Mouse (Mus musculus) lung, adult 18-20 months (tissue): ENCODE results near the gene Olfr763.
"Not testable (repeated sequence)": the region's sequence is repeated elsewhere in the genome, so short reads cannot be mapped to it uniquely, and the experiment has no call there.

ENCODE experiments used
- DNase-seq, 2 experiments: peaks; one replicate each; pipeline ENCODE4 v3.0.0; 2022; ENCODE audit warnings: mixed read lengths in 2 of 2

Olfr763 gene

DNA sequence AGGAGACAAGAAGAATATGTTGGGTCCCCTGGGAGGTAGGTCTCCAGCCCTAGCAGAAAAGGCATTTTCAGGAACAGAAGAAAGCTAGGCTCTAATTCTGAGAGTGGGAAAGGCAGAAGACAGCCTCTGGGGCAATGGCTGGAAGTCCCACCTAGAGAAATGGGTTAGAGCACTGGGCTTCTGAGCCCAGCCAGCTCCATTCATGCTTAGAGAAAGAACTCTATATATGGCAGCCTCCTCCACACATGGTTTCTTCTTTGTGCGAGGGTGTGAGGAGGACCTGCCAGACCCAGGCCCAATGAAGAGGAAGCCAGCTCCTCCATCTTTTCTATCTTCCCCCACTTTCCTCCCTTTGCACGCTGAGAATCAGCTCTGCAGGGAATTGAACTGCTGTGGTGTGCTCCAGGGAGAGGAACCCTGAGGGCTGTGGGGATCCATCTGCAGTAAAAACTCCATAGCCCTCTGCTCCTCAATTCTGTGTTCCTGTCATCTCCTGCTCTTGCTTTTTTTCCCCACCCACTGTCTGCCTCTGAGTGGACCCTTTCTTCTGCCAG, at the start of gene Olfr763:
Gene Olfr763, plus strand, starts transcription at position 504 of the 554 bp plus-strand sequence.
- DNase-seq, result no peak

DNA sequence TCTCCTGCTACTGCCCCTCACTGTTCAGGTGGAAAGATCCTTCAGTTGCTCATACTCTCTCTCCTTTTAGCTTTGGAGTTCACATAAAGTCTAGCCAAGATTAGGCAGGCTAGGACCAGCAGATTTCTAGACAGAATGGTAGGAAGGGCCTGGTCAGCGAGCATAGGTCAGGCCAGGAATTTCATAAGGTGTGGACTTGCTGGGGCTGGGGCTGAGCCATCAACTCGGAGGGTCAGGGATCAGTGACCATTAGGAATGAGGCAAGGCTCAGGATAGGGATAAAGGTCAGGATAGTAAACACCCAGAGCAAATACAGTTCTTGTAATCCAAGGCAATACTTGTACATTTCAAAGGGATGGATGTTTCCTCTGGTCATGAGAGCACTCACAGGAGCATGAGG, 45.6 kb upstream of the Olfr763 start:
- DNase-seq, result no peak

DNA sequence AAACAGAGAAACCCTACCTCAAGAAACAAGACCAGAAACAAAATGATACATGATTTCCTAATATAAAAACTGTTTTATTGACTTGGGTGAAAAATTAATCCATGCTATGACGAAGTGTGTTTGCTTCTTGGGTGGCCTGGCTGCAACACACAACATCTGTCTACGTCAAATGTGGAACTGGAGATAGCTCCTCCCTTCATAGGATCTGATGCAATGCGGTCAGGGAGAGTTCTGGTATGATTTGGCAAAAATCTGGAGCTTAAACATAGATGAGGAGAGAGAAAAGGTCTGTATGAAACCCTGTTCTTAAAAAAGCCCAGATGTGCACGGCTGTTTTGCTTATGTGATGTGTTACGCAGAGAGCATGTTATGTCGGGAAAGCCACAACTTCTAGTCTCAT, 44.7 kb upstream of the Olfr763 start:
- DNase-seq, result no peak

DNA sequence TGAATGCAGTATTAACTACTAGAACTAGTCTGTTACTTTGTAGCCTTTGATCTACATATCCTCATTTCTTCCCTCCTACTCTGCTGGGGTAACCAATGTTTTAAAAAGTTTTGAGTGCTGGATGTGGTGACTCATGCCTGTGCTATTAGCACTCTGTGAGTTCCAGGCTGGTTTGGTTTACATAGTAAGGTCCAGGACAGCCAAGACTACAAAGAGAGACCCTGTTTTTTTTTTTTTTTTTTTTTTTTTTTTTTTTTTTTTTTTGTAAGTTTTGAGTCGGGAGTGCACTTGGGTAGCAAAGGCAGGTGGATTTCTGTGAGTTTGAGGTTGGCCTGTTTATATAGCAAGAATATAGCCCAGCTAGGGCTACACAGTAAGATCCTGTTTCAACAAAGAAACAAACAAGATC, 42.2 kb upstream of the Olfr763 start:
- DNase-seq, result peak in 1 of 2 experiments; percentile 48

DNA sequence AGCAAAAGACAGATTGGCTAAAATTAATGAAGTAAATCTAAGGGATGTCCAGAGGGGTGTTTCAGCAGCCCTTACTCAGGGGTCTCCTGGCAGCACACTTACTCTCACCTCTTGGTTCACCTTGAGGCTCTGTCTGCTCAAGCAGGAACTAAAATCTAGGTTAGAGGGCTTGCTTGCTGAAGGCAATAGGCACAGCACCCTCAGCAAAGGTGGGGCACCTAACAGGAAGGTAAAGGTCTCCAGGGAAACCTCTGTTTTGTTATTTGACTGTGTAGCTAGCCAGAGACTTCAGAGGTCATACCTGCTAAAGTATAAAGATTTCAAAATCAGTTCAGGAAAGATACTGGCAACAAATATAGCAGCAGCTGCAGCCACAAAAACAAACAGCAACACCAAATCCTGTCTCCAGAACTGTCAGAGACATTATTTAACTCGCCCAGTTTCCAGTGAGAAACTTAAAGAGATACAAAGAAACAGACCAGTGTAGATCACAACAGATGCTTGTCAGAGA, 39.8 kb upstream of the Olfr763 start:
- DNase-seq, result peak in 1 of 2 experiments; percentile 26

DNA sequence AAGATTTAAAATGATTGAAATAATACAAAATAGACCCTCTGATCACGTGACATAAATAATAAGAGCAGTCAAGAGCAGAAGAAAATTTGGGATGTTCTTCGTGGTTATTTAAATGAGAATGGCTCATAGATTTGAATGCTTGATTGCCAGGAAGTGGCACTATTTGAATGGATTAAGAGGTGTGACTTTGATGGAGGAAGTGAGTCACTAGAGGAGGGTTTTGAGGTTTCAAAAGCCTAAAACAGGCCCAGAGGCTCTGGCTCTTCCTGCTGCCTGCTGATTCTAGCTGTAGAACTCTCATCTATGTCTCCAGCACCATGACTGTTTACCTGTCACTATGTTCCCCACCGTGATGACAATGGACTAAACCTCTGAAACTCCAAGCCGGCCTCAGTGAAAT, 37.8 kb upstream of the Olfr763 start:
- no peak for DNase-seq

DNA sequence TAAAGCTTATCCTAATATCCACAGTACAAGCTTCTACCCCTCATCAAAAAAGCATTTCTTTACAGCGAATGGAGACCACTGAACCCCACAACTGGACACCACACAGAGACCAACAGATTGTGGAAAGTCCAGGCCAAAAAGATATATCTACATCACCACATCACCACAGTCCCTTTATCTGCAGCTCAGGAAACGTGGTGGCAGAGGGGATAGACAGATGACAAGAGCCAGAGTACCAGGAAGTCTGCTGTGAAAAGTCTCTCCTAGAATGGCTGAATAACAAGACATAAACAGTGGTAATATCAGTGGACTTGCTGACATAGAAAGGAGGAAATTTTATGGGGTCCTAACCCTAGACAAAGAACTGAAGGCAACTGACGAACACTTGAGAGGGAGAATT, 34.2 kb upstream of the Olfr763 start:
- no peak for DNase-seq

DNA sequence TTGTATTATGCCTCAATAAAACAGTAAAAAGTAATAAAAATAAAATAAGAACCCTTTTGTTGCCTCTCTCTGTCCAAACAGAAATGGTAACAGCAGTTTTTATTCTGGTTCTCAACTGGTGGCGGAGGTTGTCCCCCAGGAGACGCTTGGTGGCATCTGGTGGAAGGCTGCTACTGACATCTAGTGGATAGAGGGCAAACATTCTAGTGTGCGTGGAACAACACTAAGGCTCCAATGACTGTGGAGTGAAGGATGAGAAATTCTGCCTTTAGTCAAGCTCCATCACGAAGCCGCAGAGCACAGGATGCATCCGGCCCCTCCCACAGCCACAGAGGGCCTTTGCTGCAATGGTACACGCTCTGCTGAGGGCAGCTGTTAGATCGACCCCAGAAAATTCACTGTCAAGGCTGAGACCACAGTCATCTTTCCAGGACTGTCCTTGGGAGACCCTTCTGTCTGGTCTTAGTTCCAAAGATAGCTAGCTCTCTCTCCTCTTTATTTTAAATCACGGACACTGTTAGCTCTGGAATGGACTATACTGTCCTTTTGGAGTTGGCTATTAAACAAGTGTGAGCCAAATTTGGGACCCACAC, 33.0 kb upstream of the Olfr763 start:
- DNase-seq, result peak; percentile 40 to 58

DNA sequence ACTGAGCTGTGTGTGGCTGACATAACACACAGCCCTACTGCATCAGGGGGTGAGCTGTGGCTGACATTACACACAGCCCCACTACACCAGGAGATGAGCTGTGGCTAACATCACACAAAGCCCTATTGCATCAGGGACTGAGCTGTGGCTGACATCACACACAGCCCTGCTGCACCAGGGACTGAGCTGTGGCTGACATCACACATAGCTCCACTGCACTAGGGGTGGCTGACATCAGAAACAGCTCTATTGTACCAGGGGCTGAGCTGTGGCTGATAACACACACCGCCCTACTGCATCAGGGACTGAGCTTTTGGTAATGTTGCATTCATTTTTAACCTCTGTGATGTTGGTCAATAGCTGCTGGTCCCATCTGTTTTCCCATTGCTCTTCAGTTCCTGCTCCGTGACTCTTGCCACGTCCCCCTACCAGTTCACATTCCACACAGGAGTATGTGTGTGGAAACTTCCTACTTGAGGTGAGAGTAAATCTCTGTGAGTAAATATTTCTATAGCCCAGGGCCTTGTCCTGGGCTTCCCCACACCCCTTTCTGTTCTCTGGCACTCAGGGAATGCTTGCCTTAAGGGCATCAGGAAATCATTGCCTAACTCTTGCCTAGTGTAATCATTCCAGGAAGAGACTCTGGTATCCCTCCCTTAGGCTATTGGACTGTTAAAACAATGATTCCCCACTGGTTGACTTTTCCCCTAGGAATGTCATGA, 29.8 kb upstream of the Olfr763 start:
- peak; percentile 54 to 68 for DNase-seq

DNA sequence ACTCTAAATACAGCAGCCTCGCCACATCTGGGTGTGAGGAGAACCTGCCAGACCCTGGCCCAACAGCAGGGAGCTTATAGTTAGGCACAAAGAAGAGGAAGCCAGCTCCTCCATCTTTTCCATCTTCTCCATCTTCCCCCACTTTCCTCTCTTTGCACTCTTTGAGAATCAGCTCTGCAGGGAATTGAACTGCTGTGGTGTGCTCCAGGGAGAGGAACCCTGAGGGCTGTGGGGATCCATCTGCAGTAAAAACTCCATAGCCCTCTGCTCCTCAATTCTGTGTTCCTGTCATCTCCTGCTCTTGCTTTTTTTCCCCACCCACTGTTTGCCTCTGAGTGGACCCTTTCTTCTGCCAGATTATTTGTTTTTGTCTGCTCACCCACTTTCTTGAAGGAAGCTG, 21.5 kb upstream of the Olfr763 start, which contains the start of gene Olfr9:
Gene Olfr9, plus strand, starts transcription at position 301 of the 400 bp plus-strand sequence.
- DNase-seq, result not testable (repeated sequence)

DNA sequence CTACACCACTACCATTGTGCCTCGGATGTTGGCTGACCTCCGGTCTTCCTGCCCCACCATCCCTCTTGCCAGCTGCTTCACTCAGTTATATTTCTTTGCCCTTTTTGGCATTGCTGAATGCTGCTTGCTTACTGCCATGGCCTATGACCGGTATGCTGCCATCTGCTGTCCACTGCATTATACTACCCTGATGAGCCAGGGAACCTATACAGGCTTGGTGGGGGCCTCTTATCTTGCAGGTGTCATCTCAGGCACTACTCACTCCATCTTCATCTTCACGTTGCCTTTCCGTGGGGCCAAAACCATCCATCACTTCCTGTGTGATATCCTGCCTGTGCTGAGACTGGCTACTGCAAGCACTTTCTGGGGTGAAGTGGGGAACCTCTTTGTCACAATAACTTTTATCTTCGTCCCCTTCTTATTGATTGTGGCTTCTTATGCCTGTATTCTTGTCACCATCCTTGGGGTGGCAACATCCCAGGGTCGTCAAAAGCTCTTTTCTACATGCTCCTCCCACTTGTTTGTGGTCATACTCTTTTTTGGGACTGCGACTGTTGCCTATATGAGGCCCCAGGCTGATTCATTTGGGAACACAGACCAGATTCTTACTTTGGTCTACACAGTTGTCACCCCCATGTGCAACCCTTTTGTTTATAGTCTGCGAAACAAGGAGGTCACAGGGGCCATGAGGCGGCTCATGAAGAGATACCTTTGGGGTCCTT, 20.3 kb upstream of the Olfr763 start:
- not testable (repeated sequence) for DNase-seq

DNA sequence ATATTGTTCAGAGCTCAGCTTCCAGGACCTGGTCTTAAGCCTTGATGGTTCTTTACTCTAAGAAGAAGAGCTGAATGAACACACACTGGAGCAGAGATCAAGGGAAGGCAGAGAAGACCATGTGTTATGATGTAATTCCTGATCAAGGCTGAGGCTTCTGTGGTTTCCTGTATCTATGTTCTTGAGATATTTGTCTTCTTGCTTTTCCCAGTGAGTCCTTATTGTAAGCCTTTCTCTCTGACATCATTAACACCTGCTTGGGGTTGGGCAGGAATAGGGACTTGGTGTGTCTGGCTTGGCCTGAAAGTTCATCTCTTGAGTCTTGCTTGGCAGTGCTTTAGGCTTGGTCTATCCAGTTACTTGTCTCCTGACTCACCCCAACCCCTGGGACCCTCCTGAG, 19.6 kb upstream of the Olfr763 start:
- DNase-seq, result no peak

DNA sequence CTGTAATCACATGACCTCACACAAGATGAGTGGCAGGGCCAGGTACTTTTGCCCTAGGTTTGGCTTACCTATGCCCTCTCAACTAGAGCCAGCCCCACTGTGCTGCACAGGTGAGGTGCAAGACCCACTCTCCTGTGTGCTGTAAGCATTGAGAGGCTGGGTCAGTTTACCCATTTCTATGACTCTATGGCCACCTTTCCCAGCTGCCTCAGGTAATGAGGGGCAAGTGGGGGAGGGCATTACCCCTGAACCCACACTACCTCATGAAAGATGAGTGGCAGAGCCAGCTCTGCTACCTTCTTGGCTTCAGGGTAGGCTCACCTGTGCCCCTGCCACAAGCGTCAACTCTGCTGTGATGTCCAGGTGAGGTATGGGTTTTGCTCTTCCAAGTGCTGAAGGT, 14.8 kb upstream of the Olfr763 start:
- DNase-seq, result no peak

DNA sequence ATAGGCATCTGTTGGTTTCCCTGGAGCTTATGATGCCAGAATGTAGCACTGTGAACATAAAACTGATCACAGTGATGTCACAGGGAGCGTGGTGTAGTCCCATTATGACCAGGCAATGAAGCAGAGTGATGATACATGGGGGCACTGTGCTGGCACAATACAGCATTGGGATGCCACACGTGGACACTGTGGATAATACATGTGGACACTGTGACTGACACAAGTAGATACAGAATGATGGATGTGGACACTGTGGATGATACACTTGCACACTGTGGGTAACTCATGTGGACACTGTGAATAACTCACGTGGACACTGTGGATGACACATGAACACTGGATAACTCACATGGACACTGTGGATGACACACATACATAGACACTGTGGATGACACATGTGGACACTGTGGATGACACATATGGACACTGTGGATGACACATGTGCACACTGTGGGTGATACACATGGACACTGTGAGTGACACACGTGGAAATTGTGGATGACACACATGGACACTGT, 14.0 kb upstream of the Olfr763 start:
- no peak for DNase-seq

DNA sequence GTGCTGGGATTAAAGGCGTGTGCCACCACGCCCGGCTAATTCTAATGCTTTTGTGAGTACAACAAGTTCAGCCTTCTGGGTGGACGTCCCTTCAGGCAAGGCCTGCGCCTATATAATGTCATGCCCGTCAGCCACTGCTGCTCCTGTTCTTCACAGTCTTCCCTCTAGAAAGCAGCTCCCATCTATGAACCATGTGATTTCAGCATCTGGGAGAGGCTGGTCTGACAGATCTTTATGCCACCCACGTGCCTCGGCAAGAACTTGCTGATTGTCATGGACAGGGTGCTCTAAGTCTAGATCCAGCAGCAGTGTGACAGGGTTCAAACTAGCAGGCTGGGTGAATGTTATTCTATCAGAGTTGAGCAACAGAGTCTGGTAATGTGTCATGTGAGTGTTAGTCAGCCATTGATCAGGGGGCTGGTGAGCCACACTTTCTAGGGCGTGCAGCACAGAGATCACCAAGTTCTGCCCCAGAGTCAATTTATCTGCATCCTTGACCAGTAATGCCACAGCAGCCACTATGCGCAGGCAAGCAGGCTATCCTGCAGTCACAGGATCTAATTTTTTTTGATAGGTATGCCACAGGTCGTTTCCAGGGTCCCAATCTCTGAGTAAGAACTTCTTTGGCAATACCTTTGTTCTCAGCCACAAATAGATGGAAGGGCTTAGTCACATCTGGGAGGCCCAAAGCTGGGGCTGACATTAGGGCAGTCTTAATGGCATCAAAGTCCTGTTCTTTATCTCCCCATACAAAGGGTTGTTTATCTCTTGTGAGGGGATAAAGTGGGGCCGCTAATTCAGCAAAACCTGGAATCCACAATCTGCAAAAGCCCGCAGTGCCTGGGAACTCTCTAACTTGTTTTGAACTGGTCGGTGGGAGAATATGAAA, 6.3 kb upstream of the Olfr763 start:
- DNase-seq, result no peak

DNA sequence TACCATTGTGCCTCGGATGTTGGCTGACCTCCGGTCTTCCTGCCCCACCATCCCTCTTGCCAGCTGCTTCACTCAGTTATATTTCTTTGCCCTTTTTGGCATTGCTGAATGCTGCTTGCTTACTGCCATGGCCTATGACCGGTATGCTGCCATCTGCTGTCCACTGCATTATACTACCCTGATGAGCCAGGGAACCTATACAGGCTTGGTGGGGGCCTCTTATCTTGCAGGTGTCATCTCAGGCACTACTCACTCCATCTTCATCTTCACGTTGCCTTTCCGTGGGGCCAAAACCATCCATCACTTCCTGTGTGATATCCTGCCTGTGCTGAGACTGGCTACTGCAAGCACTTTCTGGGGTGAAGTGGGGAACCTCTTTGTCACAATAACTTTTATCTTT, 920 bp downstream of the Olfr763 start:
- DNase-seq, result not testable (repeated sequence)

DNA sequence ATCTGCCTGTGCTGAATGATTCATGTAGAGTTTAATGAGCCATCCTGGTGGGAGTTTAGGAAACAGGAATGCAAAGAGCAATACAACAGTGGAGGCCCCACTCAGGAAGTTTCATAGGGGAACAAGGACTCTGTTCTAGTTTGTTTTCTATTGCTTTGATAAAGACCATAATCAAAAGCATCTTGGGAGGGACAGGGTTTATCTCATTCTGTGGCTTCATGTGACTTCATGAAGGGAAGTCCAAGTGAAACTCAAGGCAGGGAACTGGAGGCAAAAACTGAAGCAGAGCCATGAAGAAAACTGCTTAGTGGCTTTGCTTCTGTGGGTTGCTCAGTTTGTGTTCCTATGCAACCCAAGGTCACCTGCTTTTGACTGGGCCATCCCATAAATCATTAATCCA, 3.9 kb downstream of the Olfr763 start:
- no peak for DNase-seq

DNA sequence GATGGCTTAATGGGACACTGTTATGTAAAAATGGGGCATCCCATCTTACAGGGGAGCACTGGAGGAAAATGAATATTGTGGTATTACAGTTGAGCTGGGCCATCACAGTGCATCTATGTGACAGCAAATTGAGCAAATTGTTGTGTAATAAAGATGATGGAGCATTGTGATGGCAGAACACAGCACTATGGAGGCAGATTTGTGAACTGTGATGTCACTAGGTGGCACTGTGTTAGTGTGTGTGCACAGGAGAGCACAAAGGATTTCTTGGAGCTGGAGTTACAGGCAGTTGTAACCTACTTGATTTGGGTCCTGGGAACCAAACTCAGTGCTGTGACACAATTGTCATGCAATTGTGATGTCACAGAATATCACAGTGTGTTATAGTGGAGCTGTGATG, 12.7 kb downstream of the Olfr763 start:
- DNase-seq, result no peak

DNA sequence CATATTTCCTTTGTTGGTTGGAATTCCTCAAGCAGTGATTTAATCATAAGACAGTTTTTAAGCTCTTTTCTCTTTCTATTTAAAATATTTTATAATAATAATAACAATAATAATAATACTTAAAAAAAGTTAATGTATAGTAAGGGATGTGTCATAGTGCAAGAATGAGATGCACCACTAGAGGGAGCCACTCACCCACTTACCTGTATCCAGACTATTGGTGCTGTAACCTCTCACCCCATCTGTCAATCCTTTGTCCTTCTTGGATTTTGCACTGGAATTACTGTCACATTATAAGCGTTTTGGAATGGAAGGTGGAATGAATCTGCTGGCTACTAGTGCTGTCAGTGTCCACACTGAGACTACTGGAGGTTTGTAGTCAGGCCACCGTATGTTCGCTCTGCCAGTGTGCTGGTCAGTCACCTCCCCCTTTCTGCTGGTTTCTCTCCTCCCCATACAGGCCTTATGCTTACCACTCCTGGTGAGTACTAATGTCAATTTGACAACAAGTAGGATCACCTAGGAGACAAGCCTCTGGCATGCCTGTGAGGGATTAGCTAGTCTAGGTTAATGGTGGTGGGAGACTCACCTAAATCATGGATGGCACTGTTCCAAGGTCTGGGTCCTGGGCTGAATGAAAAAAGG, 15.5 kb downstream of the Olfr763 start:
- peak in 1 of 2 experiments; percentile 4 for DNase-seq

DNA sequence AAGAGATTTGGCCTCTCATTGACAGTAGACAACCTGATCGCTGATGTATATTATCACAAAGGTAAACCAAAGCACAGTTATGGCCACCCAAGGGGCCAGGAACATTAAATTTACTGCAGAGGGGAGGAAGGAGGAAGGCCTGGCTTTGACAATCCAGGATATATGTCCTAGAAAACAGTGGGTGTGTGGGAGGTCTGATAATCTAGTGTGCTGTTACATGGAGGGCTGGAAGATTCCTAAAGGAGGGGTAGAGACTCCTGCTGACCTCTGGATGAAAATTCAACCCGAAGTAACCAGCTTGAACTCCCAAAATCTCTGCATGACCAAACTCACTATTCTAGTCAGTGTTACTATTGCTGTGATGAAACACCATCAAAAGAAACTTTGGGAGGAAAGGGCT, 17.8 kb downstream of the Olfr763 start:
- no peak for DNase-seq

DNA sequence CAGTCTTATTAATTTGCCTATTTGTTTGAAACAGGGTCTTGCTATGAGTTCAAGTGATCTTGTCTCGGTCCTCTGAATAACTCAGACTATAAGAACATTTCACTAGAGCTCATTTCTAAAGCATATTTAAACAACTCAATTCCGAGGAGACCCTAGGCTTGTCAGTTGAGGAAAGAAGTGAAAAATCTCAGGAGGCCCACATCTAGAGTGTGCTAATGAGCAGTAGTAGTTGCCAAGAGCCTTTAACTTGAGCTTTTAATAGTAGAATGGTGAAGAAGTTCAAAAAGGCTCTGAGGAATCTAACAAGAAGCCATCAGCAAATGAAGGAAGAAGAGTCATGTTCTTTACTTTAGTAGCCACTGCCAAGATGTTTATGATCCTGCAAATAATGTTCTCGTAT, 29.2 kb downstream of the Olfr763 start, which contains the start of gene Olfr764-ps1:
Gene Olfr764-ps1, minus strand, starts transcription at position 101 of the 400 bp plus-strand sequence.
- no peak for DNase-seq
